Mouse (Mus musculus): Measurements from ENCODE around the gene Magi2. TPM values are rescaled to one million over a fixed set of nuclear protein-coding genes. Genes with fewer than 3 reads are reported as not detected.

Magi2 gene
- polyA plus RNA-seq, 1 experiment from 2014 or later = 2.7 TPM

DNA sequence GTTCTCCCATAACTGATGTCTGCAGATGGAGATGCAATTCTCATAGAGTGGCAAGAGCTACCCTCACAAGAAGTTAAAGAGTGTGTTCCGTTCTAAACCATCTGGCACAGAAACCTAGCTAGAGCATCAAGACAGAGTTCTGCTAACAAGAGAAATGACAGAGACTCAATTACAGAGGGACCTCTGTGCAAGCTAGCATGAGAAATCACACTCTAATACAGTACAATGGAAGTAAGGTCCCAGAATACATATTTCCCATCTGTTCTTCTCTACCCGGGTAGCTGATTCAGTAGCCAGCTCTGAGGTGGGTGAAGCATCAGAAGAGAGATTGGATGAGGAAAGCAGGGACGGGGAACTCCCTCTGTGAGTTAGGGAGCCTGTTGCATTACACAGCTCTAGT, 1351.8 kb downstream of the Magi2 start:
- WGBS = 71% methylated on average over 3 of the region's 3 CpGs
- ATAC-seq (ENCODE audit: extremely low read depth, insufficient number of reproducible peaks, low FRiP score, low TSS enrichment) = no peak
- Histone ChIP-seq H3K9me3 (no peaks in the 10 kb centered on the region), H3K27ac (replicated peaks) (no peak overlapping the region), H3K4me2 (no peak overlapping the region), H3K4me3 (no peak overlapping the region), H3K27me3 (replicated peaks) (no peaks in the 10 kb centered on the region), H3K36me3 (no peaks in the 10 kb centered on the region), H3K4me1 (0 out of 2 replicates have a peak, but pooled peaks cover 5% of the 10 kb centered on the region), H3K9ac (no peak overlapping the region)

DNA sequence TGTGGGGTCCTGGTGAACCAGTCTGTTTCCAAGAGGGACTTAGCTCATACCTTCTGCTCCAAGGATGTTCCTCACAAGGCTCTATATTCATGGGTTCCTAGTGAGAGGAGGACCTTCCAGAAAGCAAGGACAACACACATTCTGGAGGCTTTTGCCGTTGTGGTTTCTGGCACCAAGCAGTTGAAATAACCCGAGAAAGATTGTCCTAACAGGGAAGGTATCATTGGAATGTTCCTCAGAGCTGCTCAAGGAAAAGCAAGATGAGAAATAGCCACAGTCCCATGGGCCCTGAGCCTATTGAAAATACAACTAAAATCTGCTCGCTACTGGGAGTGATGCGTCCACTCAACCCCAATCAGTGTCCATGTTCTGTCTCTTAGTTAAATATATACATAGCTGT, 1353.8 kb downstream of the Magi2 start:
- H3K4me1 ChIP-seq = 0 out of 2 replicates have a peak, but pooled peaks cover 5% of the 10 kb centered on the region
- no peaks in the 10 kb centered on the region for H3K9me3 ChIP-seq
- no peak for ATAC-seq (ENCODE audit: extremely low read depth, insufficient number of reproducible peaks, low FRiP score, low TSS enrichment)
- no peak overlapping the region for H3K9ac ChIP-seq
- H3K27ac ChIP-seq (replicated peaks) = no peak overlapping the region
- H3K27me3 ChIP-seq (replicated peaks) = no peaks in the 10 kb centered on the region
- whole genome bisulfite sequencing = 83% methylated on average over 4 of the region's 4 CpGs
- H3K36me3 ChIP-seq = no peaks in the 10 kb centered on the region
- H3K4me3 ChIP-seq = no peak overlapping the region
- H3K4me2 ChIP-seq = no peak overlapping the region

DNA sequence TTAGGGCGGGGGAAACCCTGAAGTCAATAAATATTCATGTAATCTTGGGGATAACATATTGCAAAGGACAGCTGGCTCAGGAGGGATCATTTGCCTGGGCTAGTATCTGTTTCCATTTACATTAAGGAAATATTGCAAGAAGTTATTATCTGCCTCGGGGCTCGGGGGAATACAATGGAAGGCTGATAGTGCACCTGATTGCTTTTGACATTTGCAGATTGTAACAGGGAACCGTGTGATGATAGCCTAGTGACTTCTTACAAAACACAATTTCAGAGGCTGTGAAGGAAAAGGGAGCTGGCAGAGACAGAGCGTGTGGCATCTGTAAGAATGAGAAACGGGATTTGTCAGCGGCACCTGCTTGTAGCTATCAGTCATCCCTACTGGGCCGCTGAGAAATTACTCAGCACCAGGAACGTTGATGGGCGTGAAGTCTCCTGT, 1356.2 kb downstream of the Magi2 start:
- no peak overlapping the region for H3K27ac ChIP-seq (replicated peaks)
- no peaks in the 10 kb centered on the region for H3K9me3 ChIP-seq
- 27% methylated on average over 10 of the region's 10 CpGs for WGBS
- H3K9ac ChIP-seq = no peak overlapping the region
- 0 out of 2 replicates have a peak, but pooled peaks cover 5% of the 10 kb centered on the region for H3K4me1 ChIP-seq
- no peak for ATAC-seq (ENCODE audit: extremely low read depth, insufficient number of reproducible peaks, low FRiP score, low TSS enrichment)
- H3K4me3 ChIP-seq = no peak overlapping the region
- no peaks in the 10 kb centered on the region for H3K36me3 ChIP-seq
- no peaks in the 10 kb centered on the region for H3K27me3 ChIP-seq (replicated peaks)
- H3K4me2 ChIP-seq = peak overlapping the region; percentile 49

DNA sequence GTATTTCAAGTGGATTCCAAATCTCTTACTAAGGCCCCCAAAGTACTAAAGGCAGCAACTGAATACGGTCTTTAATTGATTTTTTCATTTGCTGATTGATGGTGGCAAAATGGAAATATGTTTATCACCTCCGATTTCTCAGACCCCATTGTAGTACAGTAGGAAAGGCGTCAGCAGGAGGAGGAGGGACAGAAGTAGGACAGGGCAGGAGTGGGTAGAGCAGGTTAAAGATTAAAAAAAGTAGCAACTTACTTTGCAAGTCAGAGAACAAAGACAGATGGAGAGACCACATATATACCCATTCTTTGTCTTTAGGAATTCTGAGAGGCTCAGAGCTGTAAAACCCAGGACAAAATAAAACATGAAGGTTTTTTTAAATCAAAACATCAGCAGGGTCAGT, 1356.8 kb downstream of the Magi2 start:
- no peaks in the 10 kb centered on the region for H3K9me3 ChIP-seq
- ATAC-seq (ENCODE audit: extremely low read depth, insufficient number of reproducible peaks, low FRiP score, low TSS enrichment) = no peak
- no peak overlapping the region for H3K27ac ChIP-seq (replicated peaks)
- H3K9ac ChIP-seq = no peak overlapping the region
- no peaks in the 10 kb centered on the region for H3K27me3 ChIP-seq (replicated peaks)
- H3K4me2 ChIP-seq = peak overlapping the region; percentile 49
- WGBS = 50% methylated on average over 3 of the region's 3 CpGs
- H3K4me1 ChIP-seq = 0 out of 2 replicates have a peak, but pooled peaks cover 5% of the 10 kb centered on the region
- no peaks in the 10 kb centered on the region for H3K36me3 ChIP-seq
- H3K4me3 ChIP-seq = no peak overlapping the region

DNA sequence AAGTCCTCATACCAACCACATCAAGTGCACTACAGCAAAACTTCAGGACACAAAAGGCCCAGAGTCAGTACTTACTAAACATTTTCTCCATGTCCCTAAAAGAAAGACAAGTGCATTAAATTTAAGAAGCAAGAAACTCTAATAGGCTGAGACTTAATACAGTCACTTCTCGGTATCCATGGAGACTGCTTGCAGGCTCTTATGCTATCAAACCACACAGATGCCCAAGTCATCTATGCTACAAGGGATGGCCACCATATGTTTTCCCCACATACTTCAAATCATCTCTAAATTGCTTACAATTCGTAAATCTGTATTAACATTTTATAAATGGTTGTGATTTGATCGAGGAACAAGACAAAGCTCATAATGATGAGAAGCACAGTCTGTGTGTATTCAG, 1357.9 kb downstream of the Magi2 start:
- no peak for ATAC-seq (ENCODE audit: extremely low read depth, insufficient number of reproducible peaks, low FRiP score, low TSS enrichment)

DNA sequence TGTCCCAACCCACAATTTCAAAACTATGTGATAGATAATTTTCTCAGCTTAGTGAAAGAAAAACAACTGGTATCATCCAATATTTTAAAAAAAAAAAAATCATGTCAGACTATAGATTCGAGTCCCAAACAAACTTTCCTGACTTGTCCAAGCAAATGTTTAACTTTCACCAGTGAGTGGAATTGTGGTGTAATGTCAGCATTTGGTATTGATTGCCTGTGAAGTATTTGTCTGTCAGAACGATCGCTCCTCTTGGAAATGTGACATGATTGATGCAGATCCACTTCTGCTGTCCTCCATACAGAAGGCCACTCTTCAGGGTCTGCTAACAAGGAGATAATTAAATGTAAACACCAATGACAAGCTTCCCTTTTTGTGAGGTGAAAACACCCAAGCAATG, 1362.9 kb downstream of the Magi2 start:
- no peak overlapping the region for H3K9ac ChIP-seq
- 53% methylated on average over 3 of the region's 3 CpGs for whole genome bisulfite sequencing
- no peaks in the 10 kb centered on the region for H3K36me3 ChIP-seq
- no peak overlapping the region for H3K4me2 ChIP-seq
- no peak overlapping the region for H3K27ac ChIP-seq (replicated peaks)
- H3K27me3 ChIP-seq (replicated peaks) = no peaks in the 10 kb centered on the region
- H3K4me1 ChIP-seq = no peaks in the 10 kb centered on the region
- no peak overlapping the region for H3K4me3 ChIP-seq
- ATAC-seq (ENCODE audit: extremely low read depth, insufficient number of reproducible peaks, low FRiP score, low TSS enrichment) = no peak
- H3K9me3 ChIP-seq = no peaks in the 10 kb centered on the region

More for the DNA sequence above, 1357.9 kb downstream of the Magi2 start:
- 0 out of 2 replicates have a peak, but pooled peaks cover 5% of the 10 kb centered on the region for H3K4me1 ChIP-seq
- 81% methylated on average over 3 of the region's 3 CpGs for WGBS
- H3K4me3 ChIP-seq = no peak overlapping the region
- no peaks in the 10 kb centered on the region for H3K27me3 ChIP-seq (replicated peaks)
- H3K27ac ChIP-seq (replicated peaks) = no peak overlapping the region
- H3K9ac ChIP-seq = no peak overlapping the region
- no peak overlapping the region for H3K4me2 ChIP-seq
- no peaks in the 10 kb centered on the region for H3K9me3 ChIP-seq
- no peaks in the 10 kb centered on the region for H3K36me3 ChIP-seq

DNA sequence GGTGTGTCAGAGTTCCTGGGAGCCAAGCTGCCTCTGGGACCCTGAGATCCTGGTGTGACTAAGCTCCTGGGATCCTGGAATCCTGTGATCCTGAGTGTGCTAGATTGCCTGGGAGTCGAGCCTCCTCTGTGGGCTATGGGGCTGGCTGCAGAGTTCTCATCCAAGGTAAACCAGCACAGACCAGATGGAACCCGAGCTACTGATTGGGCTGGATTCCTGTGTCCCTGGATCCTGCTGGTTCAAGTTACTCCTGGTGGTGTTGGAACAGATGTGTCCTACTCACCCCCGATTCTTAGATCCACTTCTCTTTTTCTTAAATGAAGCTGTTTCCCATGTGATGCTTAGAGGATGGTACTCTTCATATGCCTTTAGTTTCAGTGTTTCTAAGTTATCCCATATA, 1371.4 kb downstream of the Magi2 start:
- no peaks in the 10 kb centered on the region for H3K36me3 ChIP-seq
- no peak for ATAC-seq (ENCODE audit: extremely low read depth, insufficient number of reproducible peaks, low FRiP score, low TSS enrichment)
- 66% methylated on average over 3 of the region's 3 CpGs for WGBS
- H3K4me1 ChIP-seq = no peaks in the 10 kb centered on the region
- H3K4me2 ChIP-seq = no peak overlapping the region
- H3K4me3 ChIP-seq = no peak overlapping the region
- H3K9ac ChIP-seq = no peak overlapping the region
- H3K27me3 ChIP-seq (replicated peaks) = no peaks in the 10 kb centered on the region
- no peaks in the 10 kb centered on the region for H3K9me3 ChIP-seq
- no peak overlapping the region for H3K27ac ChIP-seq (replicated peaks)

DNA sequence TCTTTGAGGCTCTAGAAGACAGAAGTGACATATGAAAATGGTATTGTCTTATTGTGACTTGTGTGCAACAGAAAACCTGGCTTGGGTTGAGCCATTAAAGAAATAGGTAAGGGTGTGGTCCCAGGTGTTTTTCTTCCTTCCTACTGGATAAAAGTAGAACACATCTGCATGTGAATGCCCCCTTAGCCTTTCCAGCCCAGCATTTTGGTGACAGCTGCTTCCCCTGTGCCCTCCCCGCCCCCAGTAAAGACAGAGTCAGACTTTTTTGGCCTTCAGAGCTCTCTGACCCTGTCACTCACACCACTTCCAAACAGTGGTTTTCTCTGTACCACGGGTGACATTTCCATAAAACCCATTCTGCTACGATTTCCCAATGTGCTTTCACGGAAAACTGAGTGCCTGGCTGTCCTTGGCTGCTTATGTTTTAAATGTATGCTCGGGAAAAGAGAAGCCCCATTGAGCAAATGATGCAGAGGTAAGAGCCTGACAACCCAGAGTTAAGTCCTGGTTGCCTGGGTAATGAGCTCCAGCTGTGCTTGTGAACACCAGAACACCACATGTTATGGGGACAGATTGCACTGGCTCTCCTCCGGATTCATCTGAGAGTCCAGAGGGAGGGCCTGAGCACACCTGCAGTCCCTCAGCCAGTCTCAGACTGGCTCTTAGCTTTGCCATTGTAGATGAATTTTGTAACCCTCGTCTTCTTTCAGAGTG, 1377.1 kb downstream of the Magi2 start:
- no peaks in the 10 kb centered on the region for H3K4me1 ChIP-seq
- no peaks in the 10 kb centered on the region for H3K27me3 ChIP-seq (replicated peaks)
- WGBS = 49% methylated on average over 7 of the region's 7 CpGs
- no peak overlapping the region for H3K4me2 ChIP-seq
- H3K4me3 ChIP-seq = no peak overlapping the region
- H3K27ac ChIP-seq (replicated peaks) = no peak overlapping the region
- H3K36me3 ChIP-seq = no peaks in the 10 kb centered on the region
- no peak for ATAC-seq (ENCODE audit: extremely low read depth, insufficient number of reproducible peaks, low FRiP score, low TSS enrichment)
- H3K9me3 ChIP-seq = no peaks in the 10 kb centered on the region
- no peak overlapping the region for H3K9ac ChIP-seq

DNA sequence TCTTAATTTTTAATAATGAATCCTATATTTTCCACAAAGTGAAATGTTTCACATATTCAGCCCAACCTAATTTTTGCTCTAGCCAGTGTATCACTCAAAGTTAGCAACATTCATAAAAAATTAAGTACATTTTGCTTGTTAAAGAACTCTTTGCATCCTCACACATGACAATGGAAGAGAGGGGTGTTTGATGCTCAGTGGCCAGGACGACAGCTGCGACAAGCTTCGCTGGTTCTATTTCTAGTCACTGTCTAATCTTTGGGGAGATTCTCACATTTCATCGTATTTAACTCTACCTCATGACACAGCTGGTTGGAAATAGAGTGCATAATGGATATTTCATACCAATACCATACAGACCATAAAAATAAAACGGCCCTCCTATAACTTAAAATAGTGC, 1379.7 kb downstream of the Magi2 start:
- peaks cover 7% of the 10 kb centered on the region; the same call in 1 of the 2 replicates for H3K4me1 ChIP-seq

DNA sequence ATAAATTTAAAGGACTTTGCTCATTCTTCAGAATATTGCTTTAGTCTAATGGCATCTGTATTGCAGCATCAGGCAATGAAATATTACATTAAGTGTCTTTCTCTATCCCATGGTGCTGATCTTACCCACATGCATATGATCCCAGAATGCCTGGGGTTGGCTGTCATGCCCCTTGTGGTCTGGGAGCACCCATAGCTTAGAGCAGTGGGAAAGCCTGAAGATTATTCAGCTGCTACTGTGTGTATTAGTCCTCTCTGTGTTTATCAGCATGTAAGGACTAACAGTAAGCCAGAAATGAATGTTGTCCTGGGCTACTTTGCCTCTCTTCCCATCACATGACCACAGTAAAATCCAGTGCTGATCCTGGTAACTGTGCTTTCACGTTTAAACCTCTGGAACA, 1380.7 kb downstream of the Magi2 start:
- 50% methylated on average over 1 of the region's 1 CpGs for WGBS
- H3K4me2 ChIP-seq = no peak overlapping the region

More for the DNA sequence above, 1379.7 kb downstream of the Magi2 start:
- H3K4me2 ChIP-seq = no peak overlapping the region
- 73% methylated on average over 5 of the region's 5 CpGs for WGBS
- H3K9ac ChIP-seq = no peak overlapping the region
- H3K27me3 ChIP-seq (replicated peaks) = no peaks in the 10 kb centered on the region
- H3K9me3 ChIP-seq = no peaks in the 10 kb centered on the region
- no peaks in the 10 kb centered on the region for H3K36me3 ChIP-seq
- ATAC-seq (ENCODE audit: extremely low read depth, insufficient number of reproducible peaks, low FRiP score, low TSS enrichment) = no peak
- no peak overlapping the region for H3K27ac ChIP-seq (replicated peaks)
- H3K4me3 ChIP-seq = no peak overlapping the region

DNA sequence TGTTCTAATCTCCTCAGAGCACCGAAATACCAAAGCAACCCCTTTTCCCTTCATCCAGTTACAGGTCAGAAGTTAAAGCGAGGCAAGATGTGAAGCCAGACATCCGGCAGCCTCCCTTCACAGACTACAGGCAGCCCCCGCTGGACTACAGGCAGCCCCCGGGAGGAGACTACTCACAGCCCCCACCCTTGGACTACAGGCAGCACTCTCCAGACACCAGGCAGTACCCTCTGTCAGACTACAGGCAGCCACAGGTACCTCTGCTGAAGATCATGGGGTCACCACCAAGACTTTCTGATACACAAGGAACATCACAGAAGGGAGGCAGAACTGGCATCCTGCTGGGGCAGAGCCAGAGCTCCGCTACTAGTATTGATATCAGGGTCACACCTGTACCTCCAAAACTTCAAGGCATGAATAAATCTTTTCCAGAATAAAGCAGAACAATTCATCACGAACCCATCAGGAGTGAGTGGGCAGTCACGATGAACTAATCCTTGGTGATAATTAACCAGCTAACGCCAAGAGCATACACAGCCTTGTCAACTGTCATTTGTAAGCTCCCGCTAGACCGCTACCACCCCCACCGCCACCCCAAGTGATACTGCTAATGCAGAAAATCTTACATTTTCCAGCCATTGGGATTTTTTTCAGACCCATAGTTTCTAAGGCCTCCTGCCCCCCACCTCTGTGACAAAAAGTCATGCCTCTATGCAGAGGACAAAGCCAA, 1382.5 kb downstream of the Magi2 start:
- Histone ChIP-seq H3K36me3 (no peaks in the 10 kb centered on the region), H3K9ac (no peak overlapping the region), H3K4me3 (no peak overlapping the region), H3K27ac (replicated peaks) (no peak overlapping the region), H3K4me1 (peaks cover 7% of the 10 kb centered on the region; the same call in 1 of the 2 replicates), H3K4me2 (no peak overlapping the region), H3K27me3 (replicated peaks) (no peaks in the 10 kb centered on the region), H3K9me3 (no peaks in the 10 kb centered on the region)
- no peak for ATAC-seq (ENCODE audit: extremely low read depth, insufficient number of reproducible peaks, low FRiP score, low TSS enrichment)
- WGBS = 78% methylated on average over 12 of the region's 12 CpGs

More for the DNA sequence above, 1380.7 kb downstream of the Magi2 start:
- ATAC-seq (ENCODE audit: extremely low read depth, insufficient number of reproducible peaks, low FRiP score, low TSS enrichment) = no peak
- no peak overlapping the region for H3K9ac ChIP-seq
- H3K4me1 ChIP-seq = peaks cover 7% of the 10 kb centered on the region; the same call in 1 of the 2 replicates
- no peaks in the 10 kb centered on the region for H3K27me3 ChIP-seq (replicated peaks)
- H3K9me3 ChIP-seq = no peaks in the 10 kb centered on the region
- no peaks in the 10 kb centered on the region for H3K36me3 ChIP-seq
- H3K4me3 ChIP-seq = no peak overlapping the region
- H3K27ac ChIP-seq (replicated peaks) = no peak overlapping the region
